Mouse (Mus musculus) limb, embryonic 12.5 days (tissue): ENCODE measurements around the gene Khsrp. TPM values are rescaled to one million over a fixed set of nuclear protein-coding genes. Genes with fewer than 3 reads are reported as not detected.

ENCODE experiments used
- ATAC-seq: fragments of 200-750 bp; cut with Nextera tagmentation; 2 replicates; pipeline ENCODE4 v1.8.0; 2017; ENCODE audit warnings: low read depth, moderate TSS enrichment; ENCODE audit not compliant: insufficient number of reproducible peaks, insufficient read depth, low FRiP score, low TSS enrichment
- H3K27ac ChIP-seq: fragments of 300-500 bp; sonication (generic); 2 replicates; pipeline ENCODE4 v1.5.1; 2016; ENCODE audit warnings: mild to moderate bottlenecking, moderate library complexity
- H3K27me3 ChIP-seq: fragments of 300-500 bp; sonication (generic); 2 replicates; pipeline ENCODE4 v1.6.1; 2016; ENCODE audit warnings: mild to moderate bottlenecking, moderate library complexity
- H3K36me3 ChIP-seq: fragments of 300-500 bp; sonication (generic); 2 replicates; pipeline ENCODE4 v1.6.1; 2016; ENCODE audit warnings: mild to moderate bottlenecking, moderate library complexity
- H3K4me1 ChIP-seq: fragments of 300-500 bp; sonication (generic); replicated peaks from 2 replicates; pipeline ENCODE4 v1.6.1; 2016
- H3K4me2 ChIP-seq: fragments of 300-500 bp; sonication (generic); 2 replicates; pipeline ENCODE4 v1.6.1; 2016; ENCODE audit warnings: mild to moderate bottlenecking, moderate library complexity
- H3K4me3 ChIP-seq: fragments of 300-500 bp; sonication (generic); replicated peaks from 2 replicates; pipeline ENCODE4 v1.5.1; 2016; ENCODE audit warnings: mild to moderate bottlenecking
- H3K9ac ChIP-seq: fragments of 300-500 bp; sonication (generic); replicated peaks from 2 replicates; pipeline ENCODE4 v1.6.1; 2016; ENCODE audit warnings: mild to moderate bottlenecking, moderate library complexity
- H3K9me3 ChIP-seq: fragments of 300-500 bp; sonication (generic); 2 replicates; pipeline ENCODE4 v1.6.1; 2016; ENCODE audit warnings: mild to moderate bottlenecking, moderate library complexity
- WGBS: fragments of 180-500 bp; shearing (Covaris S2); methylation state at CpG from one replicate; pipeline ENCODE4 v1.1.7; 2016; 5-methylcytosine and 5-hydroxymethylcytosine counted together
- polyA plus RNA-seq: library from polyadenylated mRNA; unstranded; fragments of >200 nt; fragmentation: Nextera tagmentation; extraction: Ambion mirVana; gene quantifications from 2 replicates; pipeline ENCODE4 v1.2.1, GENCODE M21; 2016

Gene Khsrp
- polyA plus RNA-seq, 1 experiment from 2014 or later: 60.2 TPM

- ATAC-seq: no peak
- peaks cover 5% of the 10 kb centered on the region for H3K4me1 ChIP-seq
- H3K4me3 ChIP-seq: no peak overlapping the region
- H3K36me3 ChIP-seq: peaks cover 2% of the 10 kb centered on the region; the same call in 1 of the 2 replicates
- no peak overlapping the region for H3K27ac ChIP-seq
- WGBS: 87% methylated on average over 3 of the region's 3 CpGs
- H3K9me3 ChIP-seq: no peaks in the 10 kb centered on the region
- H3K9ac ChIP-seq: no peak overlapping the region
- no peak overlapping the region for H3K4me2 ChIP-seq
- H3K27me3 ChIP-seq: no peaks in the 10 kb centered on the region
Measured at GRCm38 (mm10) chr17:56986105-56986805, 45.1 kb downstream of the Khsrp start.

- Histone ChIP-seq H3K27ac (no peak overlapping the region), H3K4me2 (no peak overlapping the region), H3K9ac (no peak overlapping the region), H3K4me1 (no peaks in the 10 kb centered on the region), H3K27me3 (no peaks in the 10 kb centered on the region), H3K4me3 (no peak overlapping the region), H3K36me3 (no peaks in the 10 kb centered on the region), H3K9me3 (no peaks in the 10 kb centered on the region)
- no peak for ATAC-seq
- WGBS: 81% methylated on average over 3 of the region's 3 CpGs
Measured at GRCm38 (mm10) chr17:56985656-56986055, 45.7 kb downstream of the Khsrp start.

DNA sequence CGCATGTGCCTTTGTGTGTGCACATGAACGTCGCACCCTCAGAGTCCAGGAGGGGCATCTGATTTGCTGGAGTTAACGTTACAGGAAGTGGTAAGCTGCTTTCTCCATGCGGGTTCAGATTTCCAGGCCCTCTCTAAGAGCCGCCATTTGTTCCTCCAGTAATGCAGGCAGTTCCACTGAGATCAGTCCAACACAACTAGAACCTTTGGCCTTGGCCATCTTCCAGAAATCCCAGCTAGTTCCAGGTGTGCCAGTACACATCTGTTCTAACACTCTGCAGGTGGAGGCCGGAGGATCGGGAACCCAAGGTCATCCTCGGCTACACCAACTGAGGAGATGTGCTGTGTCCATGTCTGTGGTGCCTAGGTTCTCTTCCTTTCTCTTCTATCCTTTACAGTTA lies 46.4 kb downstream of the Khsrp start:
- Histone ChIP-seq H3K4me1 (no peaks in the 10 kb centered on the region), H3K9me3 (no peaks in the 10 kb centered on the region), H3K4me2 (no peak overlapping the region), H3K4me3 (no peak overlapping the region), H3K36me3 (no peaks in the 10 kb centered on the region), H3K9ac (no peak overlapping the region), H3K27ac (no peak overlapping the region), H3K27me3 (no peaks in the 10 kb centered on the region)
- 74% methylated on average over 9 of the region's 9 CpGs for WGBS
- ATAC-seq: no peak

DNA sequence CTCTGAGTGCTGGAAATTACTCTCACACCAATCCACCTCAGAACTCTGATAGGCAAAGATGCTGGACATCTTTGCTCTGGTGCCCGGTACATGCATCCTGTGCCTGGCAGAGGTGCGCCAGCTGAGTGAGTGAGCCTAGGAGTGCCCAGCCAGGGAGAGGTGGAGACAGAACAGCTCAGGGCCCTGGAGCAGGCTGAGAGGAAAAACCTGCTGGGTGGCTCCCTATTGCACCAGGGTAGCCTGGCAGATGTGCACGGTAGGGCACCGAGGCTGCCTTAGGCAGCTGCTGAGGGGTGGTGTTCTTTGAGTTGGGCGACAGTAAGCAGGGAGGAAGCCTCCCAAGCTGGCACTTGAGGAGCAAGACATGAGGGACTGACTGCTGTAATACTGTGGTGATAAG lies 49.3 kb downstream of the Khsrp start, which contains the start of gene Acer1:
Gene Acer1, minus strand, starts transcription at position 114 of the 400 bp plus-strand sequence.
- no peaks in the 10 kb centered on the region for H3K36me3 ChIP-seq
- H3K4me1 ChIP-seq: peaks cover 4% of the 10 kb centered on the region; the same call in 1 of the 2 replicates
- no peak within 1 kb of the TSS for H3K4me2 ChIP-seq
- no peaks in the 10 kb centered on the region for H3K9me3 ChIP-seq
- H3K4me3 ChIP-seq: no peak within 1 kb of the TSS
- H3K27me3 ChIP-seq: no peaks in the 10 kb centered on the region
- ATAC-seq: no peak
- H3K9ac ChIP-seq: no peak within 1 kb of the TSS
- H3K27ac ChIP-seq: no peak within 1 kb of the TSS
- WGBS: 74% methylated on average over 5 of the region's 5 CpGs

- Histone ChIP-seq H3K4me2 (no peak overlapping the region), H3K4me1 (peaks cover 4% of the 10 kb centered on the region; the same call in 1 of the 2 replicates), H3K9me3 (no peaks in the 10 kb centered on the region), H3K27me3 (no peaks in the 10 kb centered on the region), H3K36me3 (no peaks in the 10 kb centered on the region), H3K4me3 (no peak overlapping the region), H3K9ac (no peak overlapping the region), H3K27ac (no peak overlapping the region)
- no peak for ATAC-seq
- 68% methylated on average over 7 of the region's 7 CpGs for WGBS
Measured at GRCm38 (mm10) chr17:56981049-56981448, 50.3 kb downstream of the Khsrp start.

DNA sequence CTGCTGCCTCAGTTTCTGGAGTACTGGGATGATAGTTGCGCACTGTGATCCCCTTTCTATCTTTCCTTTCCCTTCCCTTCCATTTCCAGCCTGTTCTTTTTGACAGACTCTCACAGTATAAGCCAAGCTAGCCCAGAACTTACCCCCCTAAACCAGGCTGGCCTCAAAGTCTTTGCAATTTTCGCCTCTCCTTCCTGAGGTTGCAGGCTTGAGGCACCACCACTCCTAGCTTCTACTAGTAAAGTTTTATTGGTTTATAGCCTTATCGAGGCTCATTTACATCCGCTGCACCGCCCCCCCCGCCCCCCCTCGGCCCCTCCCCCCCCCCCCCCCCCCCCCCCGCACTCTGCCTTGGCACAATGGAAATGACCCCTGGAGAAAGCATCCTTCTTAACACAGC lies 51.8 kb downstream of the Khsrp start:
- H3K4me2 ChIP-seq: no peak overlapping the region
- H3K9me3 ChIP-seq: no peaks in the 10 kb centered on the region
- no peak overlapping the region for H3K27ac ChIP-seq
- no peak for ATAC-seq
- peaks cover 4% of the 10 kb centered on the region; the same call in 1 of the 2 replicates for H3K4me1 ChIP-seq
- H3K27me3 ChIP-seq: no peaks in the 10 kb centered on the region
- H3K36me3 ChIP-seq: no peaks in the 10 kb centered on the region
- no peak overlapping the region for H3K4me3 ChIP-seq
- no peak overlapping the region for H3K9ac ChIP-seq
- WGBS: 35% methylated on average over 4 of the region's 8 CpGs

DNA sequence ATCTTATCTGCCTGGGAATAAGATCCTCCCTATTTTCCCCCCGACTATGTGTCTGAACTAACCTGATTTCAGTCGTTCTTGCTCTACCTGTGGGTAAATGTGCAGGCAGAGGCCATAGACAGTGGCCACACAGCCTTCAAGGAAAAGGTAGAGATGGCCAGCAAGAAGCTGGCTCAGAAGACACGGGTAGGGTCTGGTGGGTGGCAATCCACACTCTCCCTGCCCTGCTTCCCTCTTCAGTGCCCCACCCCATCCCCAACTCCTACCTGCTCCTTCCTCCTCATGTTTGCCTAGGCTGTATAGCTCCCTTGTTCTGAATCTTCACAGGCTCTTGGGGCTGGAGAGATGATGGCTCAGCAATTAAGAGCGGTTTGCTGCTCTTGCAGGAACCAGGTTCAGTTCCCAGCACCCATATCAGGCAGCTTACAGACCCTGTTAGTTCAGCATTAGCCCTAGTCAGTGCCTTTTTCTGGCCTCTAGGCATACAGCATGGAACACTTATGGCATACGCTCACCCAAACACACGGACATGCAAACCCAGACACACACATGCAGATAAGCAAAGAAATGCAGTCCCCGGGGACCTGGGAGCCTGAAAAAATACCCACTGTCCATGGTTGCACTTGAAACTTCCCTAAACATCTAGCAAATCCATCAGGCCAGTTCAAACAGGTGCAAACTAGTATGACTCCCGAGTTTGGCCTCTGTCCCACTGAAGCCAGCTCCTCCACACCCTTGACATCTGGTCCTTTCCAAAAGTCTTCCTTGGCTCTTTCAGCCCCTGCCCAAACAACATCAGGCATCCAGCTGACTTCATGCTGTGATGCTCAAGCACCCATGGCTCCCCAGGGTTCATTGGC lies 54.6 kb downstream of the Khsrp start:
- Histone ChIP-seq H3K4me3 (no peak overlapping the region), H3K9me3 (no peaks in the 10 kb centered on the region), H3K9ac (no peak overlapping the region), H3K4me1 (peaks cover 4% of the 10 kb centered on the region; the same call in 1 of the 2 replicates), H3K27me3 (no peaks in the 10 kb centered on the region), H3K4me2 (no peak overlapping the region), H3K36me3 (no peaks in the 10 kb centered on the region), H3K27ac (no peak overlapping the region)
- 84% methylated on average over 8 of the region's 8 CpGs for WGBS
- no peak for ATAC-seq

- 81% methylated on average over 3 of the region's 3 CpGs for WGBS
- H3K27ac ChIP-seq: no peak overlapping the region
- peaks cover 4% of the 10 kb centered on the region; the same call in 1 of the 2 replicates for H3K4me1 ChIP-seq
- no peak for ATAC-seq
- no peak overlapping the region for H3K9ac ChIP-seq
- no peak overlapping the region for H3K4me2 ChIP-seq
- no peaks in the 10 kb centered on the region for H3K9me3 ChIP-seq
- no peak overlapping the region for H3K4me3 ChIP-seq
- H3K36me3 ChIP-seq: no peaks in the 10 kb centered on the region
- H3K27me3 ChIP-seq: no peaks in the 10 kb centered on the region
Measured at GRCm38 (mm10) chr17:56975391-56975790, 55.9 kb downstream of the Khsrp start.

- Histone ChIP-seq H3K36me3 (no peaks in the 10 kb centered on the region), H3K4me1 (peaks cover 4% of the 10 kb centered on the region; the same call in 1 of the 2 replicates), H3K9ac (no peak overlapping the region), H3K27ac (no peak overlapping the region), H3K27me3 (peaks cover 4% of the 10 kb centered on the region; the same call in 1 of the 2 replicates), H3K4me3 (no peak overlapping the region), H3K9me3 (no peaks in the 10 kb centered on the region), H3K4me2 (no peak overlapping the region)
- 73% methylated on average over 5 of the region's 5 CpGs for WGBS
- ATAC-seq: no peak
Measured at GRCm38 (mm10) chr17:56974708-56975240, 56.5 kb downstream of the Khsrp start.

DNA sequence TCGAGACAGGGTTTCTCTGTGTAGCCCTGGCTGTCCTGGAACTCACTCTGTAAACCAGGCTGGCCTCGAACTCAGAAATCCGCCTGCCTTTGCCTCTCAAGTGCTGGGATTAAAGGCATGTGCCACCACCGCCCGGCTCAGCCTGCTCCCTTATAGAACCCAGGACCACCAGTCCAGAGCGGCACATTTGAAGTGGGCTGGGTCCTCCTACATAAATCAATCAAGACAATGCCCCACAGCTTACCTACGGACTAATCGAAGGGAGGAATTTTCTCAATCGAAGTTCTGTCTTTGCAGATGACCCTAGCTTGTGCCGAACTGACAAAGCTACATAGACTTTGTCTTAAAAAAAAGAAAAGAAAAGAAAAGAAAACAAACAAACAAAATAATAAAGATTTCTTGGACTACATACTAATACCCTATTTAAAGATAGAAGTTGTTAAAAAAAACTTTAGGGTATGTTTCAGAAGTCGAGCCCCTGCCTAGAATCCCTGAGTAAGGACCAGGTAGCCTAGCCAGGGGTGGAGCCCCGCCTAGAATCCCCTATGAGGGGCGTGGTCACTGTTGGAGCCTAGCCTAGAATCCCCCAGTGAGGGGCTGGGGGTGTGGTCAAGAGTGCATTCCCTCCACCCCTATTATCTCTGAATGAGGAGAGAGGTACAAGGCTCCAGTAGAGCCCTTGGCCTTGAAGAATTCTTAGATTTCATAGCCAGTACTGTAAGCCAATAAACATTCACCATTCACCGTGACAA lies 57.2 kb downstream of the Khsrp start:
- no peaks in the 10 kb centered on the region for H3K36me3 ChIP-seq
- no peak overlapping the region for H3K4me2 ChIP-seq
- H3K27ac ChIP-seq: no peak overlapping the region
- no peaks in the 10 kb centered on the region for H3K9me3 ChIP-seq
- no peaks in the 10 kb centered on the region for H3K4me1 ChIP-seq
- no peak overlapping the region for H3K9ac ChIP-seq
- no peak for ATAC-seq
- peaks cover 10% of the 10 kb centered on the region; the same call in 1 of the 2 replicates for H3K27me3 ChIP-seq
- WGBS: 66% methylated on average over 13 of the region's 14 CpGs
- no peak overlapping the region for H3K4me3 ChIP-seq
